Mouse (Mus musculus) kidney, postnatal 0 days (tissue): ENCODE data around the gene Foxf2. TPM values are rescaled to one million over a fixed set of nuclear protein-coding genes. Genes with fewer than 3 reads are reported as not detected.

Source experiments
- ATAC-seq: fragments of 200-750 bp; cut with Nextera tagmentation; replicated peaks from 2 replicates; pipeline ENCODE4 v1.8.0; 2017; ENCODE audit warnings: low read depth, moderate number of reproducible peaks, moderate TSS enrichment, moderate library complexity; ENCODE audit not compliant: low FRiP score
- DNase-seq: peaks from one replicate; pipeline ENCODE4 v3.0.0-alpha.2; 2016; ENCODE audit warnings: low spot score
- H3K27ac ChIP-seq: fragments of 300-500 bp; sonication (generic); 2 replicates; pipeline ENCODE4 v1.5.1; 2014; ENCODE audit warnings: mild to moderate bottlenecking
- H3K27me3 ChIP-seq: fragments of 300-500 bp; sonication (generic); 2 replicates; pipeline ENCODE4 v1.6.1; 2014; ENCODE audit warnings: low read length, mixed read lengths; ENCODE audit not compliant: insufficient read depth
- H3K36me3 ChIP-seq: fragments of 300-500 bp; sonication (generic); 2 replicates; pipeline ENCODE4 v1.6.1; 2014; ENCODE audit warnings: low read length, mixed read lengths; ENCODE audit not compliant: insufficient read depth
- H3K4me1 ChIP-seq: fragments of 300-500 bp; sonication (generic); replicated peaks from 2 replicates; pipeline ENCODE4 v1.6.1; 2014; ENCODE audit warnings: antibody characterized with exemption, low read length, mixed read lengths; ENCODE audit not compliant: insufficient read depth
- H3K4me2 ChIP-seq: fragments of 300-500 bp; sonication (generic); 2 replicates; pipeline ENCODE4 v1.6.1; 2014; ENCODE audit warnings: mild to moderate bottlenecking, low read length, moderate library complexity, mixed read lengths
- H3K4me3 ChIP-seq: fragments of 300-500 bp; sonication (generic); replicated peaks from 2 replicates; pipeline ENCODE4 v1.5.1; 2014; ENCODE audit warnings: low read depth, low read length
- H3K9ac ChIP-seq: fragments of 300-500 bp; sonication (generic); 2 replicates; pipeline ENCODE4 v1.6.1; 2014; ENCODE audit warnings: low read depth, low read length
- H3K9me3 ChIP-seq: fragments of 300-500 bp; sonication (generic); replicated peaks from 2 replicates; pipeline ENCODE4 v1.6.1; 2016; ENCODE audit warnings: low read length, inconsistent platforms, mixed read lengths
- CTCF ChIP-seq: IDR thresholded peaks from 2 replicates; pipeline ENCODE4 v1.5.1; 2016; ENCODE audit warnings: antibody characterized with exemption, low read depth, mild to moderate bottlenecking, moderate library complexity
- WGBS: fragments of 180-500 bp; shearing (Covaris S2); extraction: QIAGEN DNeasy Blood & Tissue Kit; methylation state at CpG from one replicate; pipeline ENCODE4 v1.1.7; 2014; 5-methylcytosine and 5-hydroxymethylcytosine counted together
- microRNA-seq: library from miRNA; unstranded; fragments of <30 nt; microRNA quantifications from one replicate; pipeline ENCODE4, GENCODE M21; 2016
- polyA plus RNA-seq: library from polyadenylated mRNA; unstranded; fragments of >200 nt; fragmentation: Nextera tagmentation; extraction: Ambion mirVana; gene quantifications from 2 replicates; pipeline ENCODE4 v1.2.1, GENCODE M21; 2015

The Foxf2 gene
- polyA plus RNA-seq, 1 experiment from 2014 or later = not detected

- H3K36me3 ChIP-seq = no peaks in the 10 kb centered on the region
- ATAC-seq (no peak), DNase-seq (no peak)
- no peaks in the 10 kb centered on the region for H3K9me3 ChIP-seq
- H3K4me3 ChIP-seq = no peak overlapping the region
- H3K27ac ChIP-seq = no peak overlapping the region
- WGBS = 83% methylated on average over 4 of the region's 4 CpGs
- H3K27me3 ChIP-seq = no peaks in the 10 kb centered on the region
- no peaks in the 10 kb centered on the region for H3K4me1 ChIP-seq
- no peak overlapping the region for H3K4me2 ChIP-seq
- no peak overlapping the region for H3K9ac ChIP-seq
- no peak for TF ChIP-seq CTCF
Measured at GRCm38 (mm10) chr13:31658212-31658611, 32.6 kb downstream of the Foxf2 start.

GRCm38 (mm10) chr13:31658963-31659362 is 33.3 kb downstream of the Foxf2 start:
- TF ChIP-seq CTCF = peak; percentile 79
- WGBS = 0% methylated on average over 3 of the region's 3 CpGs
- H3K9me3 ChIP-seq = no peaks in the 10 kb centered on the region
- DNase-seq (peak; percentile 85), ATAC-seq (no peak)
- H3K4me2 ChIP-seq = no peak overlapping the region
- no peak overlapping the region for H3K4me3 ChIP-seq
- no peaks in the 10 kb centered on the region for H3K4me1 ChIP-seq
- no peaks in the 10 kb centered on the region for H3K27me3 ChIP-seq
- H3K27ac ChIP-seq = no peak overlapping the region
- H3K36me3 ChIP-seq = no peaks in the 10 kb centered on the region
- no peak overlapping the region for H3K9ac ChIP-seq

GRCm38 (mm10) chr13:31661211-31661610 is 35.6 kb downstream of the Foxf2 start:
- 56% methylated on average over 6 of the region's 6 CpGs for WGBS
- no peak overlapping the region for H3K4me3 ChIP-seq
- ATAC-seq = peak; percentile 63; the same call in 1 of the 2 replicates

GRCm38 (mm10) chr13:31665376-31665775 is 39.8 kb downstream of the Foxf2 start:
- no peaks in the 10 kb centered on the region for H3K36me3 ChIP-seq
- no peak for TF ChIP-seq CTCF
- H3K27me3 ChIP-seq = no peaks in the 10 kb centered on the region
- no peaks in the 10 kb centered on the region for H3K4me1 ChIP-seq
- WGBS = 74% methylated on average over 6 of the region's 6 CpGs
- H3K4me2 ChIP-seq = no peak overlapping the region
- H3K9ac ChIP-seq = no peak overlapping the region
- ATAC-seq (no peak), DNase-seq (no peak)
- no peak overlapping the region for H3K27ac ChIP-seq
- no peak overlapping the region for H3K4me3 ChIP-seq
- no peaks in the 10 kb centered on the region for H3K9me3 ChIP-seq

More at GRCm38 (mm10) chr13:31661211-31661610, 35.6 kb downstream of the Foxf2 start:
- Histone ChIP-seq H3K4me2 (no peak overlapping the region), H3K4me1 (no peaks in the 10 kb centered on the region), H3K9ac (no peak overlapping the region), H3K9me3 (no peaks in the 10 kb centered on the region), H3K36me3 (no peaks in the 10 kb centered on the region), H3K27me3 (no peaks in the 10 kb centered on the region), H3K27ac (no peak overlapping the region)
- DNase-seq = no peak
- no peak for TF ChIP-seq CTCF

- Histone ChIP-seq H3K4me3 (no peak overlapping the region), H3K36me3 (no peaks in the 10 kb centered on the region), H3K9me3 (no peaks in the 10 kb centered on the region), H3K27ac (no peak overlapping the region), H3K4me1 (no peaks in the 10 kb centered on the region), H3K4me2 (no peak overlapping the region), H3K27me3 (no peaks in the 10 kb centered on the region), H3K9ac (no peak overlapping the region)
- 40% methylated on average over 6 of the region's 6 CpGs for WGBS
- DNase-seq (peak; percentile 84), ATAC-seq (peak; percentile 36; the same call in 1 of the 2 replicates)
- no peak for TF ChIP-seq CTCF
Measured at GRCm38 (mm10) chr13:31667919-31668524, 42.4 kb downstream of the Foxf2 start.

- DNase-seq = no peak
- no peak for TF ChIP-seq CTCF
- no peak overlapping the region for H3K4me3 ChIP-seq
- no peak overlapping the region for H3K27ac ChIP-seq
- H3K36me3 ChIP-seq = no peaks in the 10 kb centered on the region
- H3K9me3 ChIP-seq = no peaks in the 10 kb centered on the region
- H3K9ac ChIP-seq = no peak overlapping the region
- WGBS = 86% methylated on average over 3 of the region's 3 CpGs
- no peak for ATAC-seq
- H3K4me2 ChIP-seq = no peak overlapping the region
- no peaks in the 10 kb centered on the region for H3K27me3 ChIP-seq
- H3K4me1 ChIP-seq = no peaks in the 10 kb centered on the region
Measured at GRCm38 (mm10) chr13:31672093-31672492, 46.5 kb downstream of the Foxf2 start.

Small RNAs within 50 kb of the gene (microRNA-seq; reads per million reads assigned to microRNA genes)
- gene Gm27516 = not detected

Other genes with a start within 250 kb of the Foxf2 start
- 7.3 and 11.2 TPM in 2 replicates for gene Foxq1, start 69.7 kb upstream of the Foxf2 start, polyA plus RNA-seq
- not detected in 2 replicates for gene A530084C06Rik, start 66.5 kb upstream of the Foxf2 start, polyA plus RNA-seq
- 5.7 and 7.6 TPM in 2 replicates for gene Foxc1, start 180.8 kb downstream of the Foxf2 start, polyA plus RNA-seq